Mouse (Mus musculus): ENCODE results near the gene Prima1.

DNA sequence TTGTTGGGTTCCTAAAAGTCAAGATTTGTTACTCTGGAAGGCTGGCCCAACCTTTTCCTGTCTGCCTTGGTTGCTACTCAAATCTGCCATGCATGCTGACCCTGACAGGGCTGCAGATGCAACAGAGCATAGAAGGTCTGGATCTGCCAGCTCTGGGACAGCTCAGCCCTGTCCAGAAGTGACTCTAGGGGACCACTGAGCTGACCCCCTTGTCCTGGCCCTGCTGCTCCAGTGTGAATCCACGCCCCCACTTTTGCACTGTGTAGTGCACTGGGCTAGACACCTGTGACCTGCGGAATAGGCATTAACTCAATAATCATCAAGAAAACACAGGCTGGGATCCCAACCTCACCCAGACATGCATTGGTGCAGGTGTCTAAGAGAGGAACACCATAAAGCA lies 27.2 kb downstream of the Prima1 start:
- TF ChIP-seq POLR2A (IDR thresholded peaks at IDR 0.05; ENCODE audit: insufficient read depth, low read depth, low read length) (no peak), CTCF (IDR thresholded peaks at IDR 0.05) (no peak)

Measured in heart, adult 2 months (tissue).